Mouse (Mus musculus): ENCODE data around the gene Olfr1457. TPM values are rescaled to one million over a fixed set of nuclear protein-coding genes. Genes with fewer than 3 reads are reported as not detected.

The Olfr1457 gene
- not detected in 2 replicates for polyA plus RNA-seq (2021; fragmentation: Nextera tagmentation)
- long read RNA-seq, experiment 1: 0 reads
- long read RNA-seq, experiment 2: 0 reads

DNA sequence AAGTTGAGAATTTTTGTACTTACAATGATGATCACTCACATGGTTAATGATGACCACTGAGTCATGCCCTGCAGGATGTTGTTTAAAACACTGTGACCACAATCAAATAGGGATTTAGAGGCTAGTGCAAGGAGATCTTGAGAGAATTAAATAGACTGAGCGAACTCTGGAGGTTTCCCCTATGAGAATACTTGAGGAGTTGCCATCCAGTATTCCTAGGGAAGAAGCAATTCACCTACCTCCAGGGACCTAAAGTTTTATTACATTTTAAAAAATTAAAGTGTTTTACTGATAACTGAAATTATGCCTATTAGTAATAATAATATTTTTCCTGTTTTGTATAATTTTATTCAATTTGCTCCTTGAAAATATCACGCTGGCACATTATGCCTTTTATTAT, at the start of gene Olfr1457:
Olfr1457 (minus strand) TSS at position 101 of the 400 bp plus-strand sequence.

GRCm38 (mm10) chr19:13106675-13107074, 9.0 kb upstream of the Olfr1457 start, which contains the start of gene Olfr1458:
Gene Olfr1458 (minus strand): TSS chr19:13106775.

DNA sequence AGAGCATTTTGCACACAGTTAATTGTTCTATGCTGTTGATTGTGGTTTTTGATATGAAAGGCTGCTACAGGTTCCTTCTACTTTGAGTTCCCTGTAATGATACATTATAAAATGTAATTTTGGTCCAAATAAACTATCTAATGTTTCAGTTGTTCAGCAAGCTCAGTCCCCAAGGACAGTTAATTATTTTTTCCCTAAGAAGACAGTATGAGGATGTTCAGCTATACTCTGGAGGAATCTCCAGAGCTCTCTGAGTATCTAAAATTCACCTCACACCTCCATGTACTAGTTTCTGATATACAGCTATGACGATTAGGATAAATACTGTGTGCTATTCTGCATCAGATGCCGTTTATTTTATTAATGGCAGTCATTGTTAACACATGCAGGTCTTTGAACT, 37.4 kb downstream of the Olfr1457 start, which contains the start of gene Olfr1454:
Olfr1454 (plus strand) TSS at position 301 of the 400 bp plus-strand sequence.

Other genes with a start within 250 kb of the Olfr1457 start
- not detected in 2 replicates for gene Olfr1444, start 240.6 kb downstream of the Olfr1457 start, polyA plus RNA-seq (2021; fragmentation: Nextera tagmentation)
- not detected in 2 replicates for gene Olfr1445, start 214.0 kb downstream of the Olfr1457 start, polyA plus RNA-seq (2021; fragmentation: Nextera tagmentation)
- gene Olfr1446, start 204.4 kb downstream of the Olfr1457 start, polyA plus RNA-seq (2021; fragmentation: Nextera tagmentation): not detected in 2 replicates
- not detected in 2 replicates for gene Olfr1447, start 194.1 kb downstream of the Olfr1457 start, polyA plus RNA-seq (2021; fragmentation: Nextera tagmentation)
- gene Olfr1448, start 173.5 kb downstream of the Olfr1457 start, polyA plus RNA-seq (2021; fragmentation: Nextera tagmentation): not detected in 2 replicates
- gene Olfr1449, start 167.1 kb downstream of the Olfr1457 start, polyA plus RNA-seq (2021; fragmentation: Nextera tagmentation): not detected in 2 replicates
- gene Olfr1450, start 147.6 kb downstream of the Olfr1457 start, polyA plus RNA-seq (2021; fragmentation: Nextera tagmentation): not detected in 2 replicates
- gene Olfr1451, start 102.9 kb downstream of the Olfr1457 start, polyA plus RNA-seq (2021; fragmentation: Nextera tagmentation): not detected in 2 replicates
- gene Olfr1453, start 69.6 kb downstream of the Olfr1457 start, polyA plus RNA-seq (2021; fragmentation: Nextera tagmentation): not detected in 2 replicates
- gene Olfr1454, start 37.3 kb downstream of the Olfr1457 start, polyA plus RNA-seq (2021; fragmentation: Nextera tagmentation): not detected in 2 replicates
- not detected in 2 replicates for gene Olfr1458, start 8.9 kb upstream of the Olfr1457 start, polyA plus RNA-seq (2021; fragmentation: Nextera tagmentation)
- gene Olfr1459, start 51.7 kb upstream of the Olfr1457 start, polyA plus RNA-seq (2021; fragmentation: Nextera tagmentation): not detected in 2 replicates
- gene Olfr1461, start 65.1 kb upstream of the Olfr1457 start, polyA plus RNA-seq (2021; fragmentation: Nextera tagmentation): not detected in 2 replicates
- gene Olfr1462, start 87.8 kb upstream of the Olfr1457 start, polyA plus RNA-seq (2021; fragmentation: Nextera tagmentation): not detected in 2 replicates
- gene Olfr1463, start 133.4 kb upstream of the Olfr1457 start, polyA plus RNA-seq (2021; fragmentation: Nextera tagmentation): not detected in 2 replicates
- gene Olfr1465, start 217.7 kb upstream of the Olfr1457 start, polyA plus RNA-seq (2021; fragmentation: Nextera tagmentation): not detected in 2 replicates
- not detected in 2 replicates for gene Olfr1466, start 241.0 kb upstream of the Olfr1457 start, polyA plus RNA-seq (2021; fragmentation: Nextera tagmentation)

All from left cerebral cortex, adult 6 months (tissue).